Mouse (Mus musculus) left cerebral cortex, adult 9 months (tissue): ENCODE measurements around the gene Rasgef1a.
A peak's percentile ranks its signal among the peaks of the same experiment; 100 is the strongest.

Experiments
- DNase-seq, 2 experiments: peaks; one replicate each; pipeline ENCODE4 v3.0.0; 2022; ENCODE audit warnings: low spot score in 2 of 2

Gene Rasgef1a

GRCm38 (mm10) chr6:118027036-118027435, 15.8 kb downstream of the Rasgef1a start:
- DNase-seq: no peak

GRCm38 (mm10) chr6:118031467-118031866, 20.2 kb downstream of the Rasgef1a start:
- DNase-seq: no peak

GRCm38 (mm10) chr6:118035639-118036038, 24.4 kb downstream of the Rasgef1a start:
- DNase-seq: no peak

- no peak for DNase-seq
Observed at GRCm38 (mm10) chr6:118036118-118036805, 25.0 kb downstream of the Rasgef1a start.

- no peak for DNase-seq
Observed at GRCm38 (mm10) chr6:118036866-118037265, 25.6 kb downstream of the Rasgef1a start.

- no peak for DNase-seq
Observed at GRCm38 (mm10) chr6:118045180-118045579, 33.9 kb downstream of the Rasgef1a start.

GRCm38 (mm10) chr6:118045892-118046291, 34.7 kb downstream of the Rasgef1a start:
- peak in 1 of 2 experiments; percentile 62 for DNase-seq

GRCm38 (mm10) chr6:118046511-118046910, 35.3 kb downstream of the Rasgef1a start:
- DNase-seq: no peak

GRCm38 (mm10) chr6:118046924-118047323, 35.7 kb downstream of the Rasgef1a start:
- DNase-seq: no peak

- no peak for DNase-seq
Observed at GRCm38 (mm10) chr6:118047811-118048505, 36.7 kb downstream of the Rasgef1a start.

GRCm38 (mm10) chr6:118049776-118050175, 38.5 kb downstream of the Rasgef1a start:
- no peak for DNase-seq

GRCm38 (mm10) chr6:118051474-118051873, 40.2 kb downstream of the Rasgef1a start:
- no peak for DNase-seq

GRCm38 (mm10) chr6:118055209-118055608, 44.0 kb downstream of the Rasgef1a start:
- DNase-seq: no peak

GRCm38 (mm10) chr6:118061266-118061665, 50.0 kb downstream of the Rasgef1a start:
- no peak for DNase-seq

GRCm38 (mm10) chr6:118063266-118063665, 52.0 kb downstream of the Rasgef1a start:
- no peak for DNase-seq

GRCm38 (mm10) chr6:118064968-118065530, 53.8 kb downstream of the Rasgef1a start:
- no peak for DNase-seq

GRCm38 (mm10) chr6:118065837-118066198, 54.6 kb downstream of the Rasgef1a start:
- no peak for DNase-seq

- DNase-seq: peak; percentile 60 to 83
Observed at GRCm38 (mm10) chr6:118066199-118067081, 55.2 kb downstream of the Rasgef1a start.

- DNase-seq: no peak
Observed at GRCm38 (mm10) chr6:118067720-118068119, 56.5 kb downstream of the Rasgef1a start.

GRCm38 (mm10) chr6:118070321-118071012, 59.2 kb downstream of the Rasgef1a start:
- DNase-seq: peak in 1 of 2 experiments; percentile 82

- DNase-seq: no peak
Observed at GRCm38 (mm10) chr6:118071013-118071350, 59.7 kb downstream of the Rasgef1a start.
